Mouse (Mus musculus): ENCODE measurements around the gene Tigd4.

Tigd4 gene

GRCm38 (mm10) chr3:84610183-84610710 is 16.9 kb downstream of the Tigd4 start:
- no peak for DNase-seq (ENCODE audit: low read depth, low spot score)

GRCm38 (mm10) chr3:84615050-84615855 is 21.9 kb downstream of the Tigd4 start:
- no peak for DNase-seq (ENCODE audit: low read depth, low spot score)

GRCm38 (mm10) chr3:84615856-84616225 is 22.5 kb downstream of the Tigd4 start:
- no peak for DNase-seq (ENCODE audit: low read depth, low spot score)

- DNase-seq (ENCODE audit: low read depth, low spot score) = no peak
Observed at GRCm38 (mm10) chr3:84618627-84619026, 25.3 kb downstream of the Tigd4 start.

DNA sequence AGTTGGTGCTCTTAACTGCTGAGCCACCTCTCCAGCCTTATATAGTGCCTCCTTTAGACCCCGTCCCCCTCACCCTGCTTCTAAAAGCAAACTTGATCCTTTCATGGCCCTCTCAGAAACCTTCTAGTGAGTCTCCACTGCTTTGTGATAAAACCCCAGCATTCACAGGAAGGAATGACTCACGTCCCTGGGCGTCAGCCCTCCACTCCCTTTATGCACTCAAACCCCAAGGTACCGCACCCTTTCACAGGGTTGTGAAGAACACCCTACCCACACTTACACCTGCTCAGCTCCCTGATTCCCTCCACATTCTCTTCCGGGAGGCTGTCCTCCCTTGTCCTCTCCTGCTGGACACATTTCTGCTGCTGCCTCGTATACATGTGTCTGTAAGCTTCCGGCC is 25.7 kb downstream of the Tigd4 start:
- DNase-seq (ENCODE audit: low read depth, low spot score) = no peak

GRCm38 (mm10) chr3:84619725-84620124 is 26.4 kb downstream of the Tigd4 start:
- DNase-seq (ENCODE audit: low read depth, low spot score) = no peak

GRCm38 (mm10) chr3:84622026-84622425 is 28.7 kb downstream of the Tigd4 start:
- no peak for DNase-seq (ENCODE audit: low read depth, low spot score)

- no peak for DNase-seq (ENCODE audit: low read depth, low spot score)
Observed at GRCm38 (mm10) chr3:84631586-84631985, 38.2 kb downstream of the Tigd4 start.

DNA sequence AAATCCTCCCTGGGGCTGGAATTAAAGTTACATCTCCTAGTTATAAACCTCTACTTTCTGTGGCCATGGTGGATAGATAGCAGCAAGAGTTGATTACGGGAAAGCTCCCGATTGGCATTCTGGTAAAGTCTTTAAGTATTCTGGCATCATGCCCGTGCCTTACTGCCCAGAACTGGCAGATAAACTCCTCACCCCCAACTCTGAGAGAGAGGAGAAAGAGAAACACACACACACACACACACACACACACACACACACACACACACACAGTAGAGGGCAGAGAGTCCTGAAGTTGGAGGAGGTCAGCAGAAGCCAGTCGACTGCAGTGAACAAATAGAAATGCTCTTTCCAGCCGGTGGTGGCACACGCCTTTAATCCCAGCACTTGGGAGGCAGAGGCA is 43.7 kb downstream of the Tigd4 start:
- DNase-seq (ENCODE audit: low read depth, low spot score) = no peak

DNA sequence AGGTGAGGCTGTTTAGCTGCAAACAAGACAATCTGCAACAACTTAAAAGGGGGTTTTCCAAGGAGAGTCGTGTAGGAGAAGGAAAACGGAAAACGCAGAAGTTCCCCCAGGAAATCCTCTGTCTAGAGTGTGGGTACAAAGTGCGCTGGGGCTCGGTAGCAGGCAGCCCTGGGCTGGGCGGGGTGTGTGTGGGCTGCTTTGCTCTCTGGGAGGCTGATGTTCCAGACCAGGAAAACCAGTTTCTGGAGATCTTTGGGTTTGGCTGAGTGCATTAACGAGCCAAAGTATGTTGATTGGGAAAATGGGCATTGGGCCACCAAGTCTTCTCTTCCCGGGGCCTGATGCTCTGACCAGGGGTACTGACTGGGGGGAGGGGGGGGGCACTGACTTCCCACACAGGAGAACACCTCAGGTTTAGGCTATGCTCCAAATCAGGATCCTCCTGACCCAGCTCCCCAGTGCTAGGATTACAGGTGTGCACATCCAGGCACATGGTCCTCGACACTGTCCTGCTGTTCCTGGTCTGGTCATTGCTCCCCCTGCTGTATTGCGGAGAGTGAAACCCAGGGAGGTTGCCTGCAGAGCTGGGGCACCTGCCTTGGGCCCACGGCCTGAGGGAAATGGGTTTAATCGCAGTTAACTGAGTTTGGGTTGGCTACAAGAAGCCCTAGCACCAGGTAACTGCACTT is 44.7 kb downstream of the Tigd4 start:
- DNase-seq (ENCODE audit: low read depth, low spot score) = no peak

- no peak for DNase-seq (ENCODE audit: low read depth, low spot score)
Observed at GRCm38 (mm10) chr3:84638858-84639257, 45.5 kb downstream of the Tigd4 start.

GRCm38 (mm10) chr3:84639767-84640500 is 46.6 kb downstream of the Tigd4 start:
- no peak for DNase-seq (ENCODE audit: low read depth, low spot score)

DNA sequence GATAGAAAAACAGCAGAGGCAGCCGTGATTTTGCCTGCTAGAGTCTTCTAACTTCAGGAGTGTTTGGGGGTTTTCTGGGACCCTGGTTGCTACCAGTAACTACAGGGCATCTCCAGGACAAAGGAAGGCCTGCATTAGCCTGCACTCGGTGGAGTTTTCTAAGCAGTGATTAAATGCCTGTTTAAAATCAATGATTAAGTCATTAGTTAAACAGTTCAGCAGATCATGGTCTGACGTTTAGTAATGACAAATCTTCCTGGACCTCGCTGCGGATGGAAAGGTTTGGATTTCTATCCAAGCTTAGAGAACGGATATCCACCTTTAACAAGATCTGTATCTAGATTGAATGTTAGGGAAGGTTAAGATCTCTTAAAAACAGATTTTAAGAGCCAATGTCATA is 47.2 kb downstream of the Tigd4 start:
- no peak for DNase-seq (ENCODE audit: low read depth, low spot score)

- no peak for DNase-seq (ENCODE audit: low read depth, low spot score)
Observed at GRCm38 (mm10) chr3:84641391-84641790, 48.0 kb downstream of the Tigd4 start.

DNA sequence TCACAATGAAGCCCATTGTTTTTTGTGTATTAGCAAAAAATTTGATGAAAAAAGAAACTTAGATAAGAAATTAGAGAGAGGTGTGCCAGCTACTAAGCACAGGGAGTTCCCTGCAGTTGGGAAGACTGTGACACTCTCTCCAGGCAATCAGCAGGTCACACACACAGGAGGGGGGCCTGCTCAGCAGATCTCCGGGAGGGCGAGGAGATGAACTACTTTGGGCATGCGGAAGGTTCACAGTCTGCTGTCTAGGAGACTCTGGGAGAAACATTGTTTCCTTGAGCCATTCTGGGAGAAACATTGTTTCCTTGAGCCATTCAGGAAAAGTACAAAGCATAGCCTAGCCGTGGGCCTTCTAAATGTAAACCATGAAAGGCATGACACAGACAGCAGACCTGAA is 49.6 kb downstream of the Tigd4 start:
- no peak for DNase-seq (ENCODE audit: low read depth, low spot score)

- DNase-seq (ENCODE audit: low read depth, low spot score) = no peak
Observed at GRCm38 (mm10) chr3:84645156-84646006, 52.0 kb downstream of the Tigd4 start.

GRCm38 (mm10) chr3:84646007-84646290 is 52.6 kb downstream of the Tigd4 start:
- DNase-seq (ENCODE audit: low read depth, low spot score) = no peak

GRCm38 (mm10) chr3:84646331-84646845 is 53.0 kb downstream of the Tigd4 start:
- no peak for DNase-seq (ENCODE audit: low read depth, low spot score)

Data from skeletal muscle tissue, adult 2 months (tissue).